Mouse (Mus musculus) adipocyte (in vitro differentiated cells): ENCODE measurements around the gene Nrcam.

ENCODE experiments used
- DNase-seq: peaks from one replicate; pipeline ENCODE4 v3.0.0-alpha.2; 2016; ENCODE audit warnings: low spot score

Gene Nrcam

DNA sequence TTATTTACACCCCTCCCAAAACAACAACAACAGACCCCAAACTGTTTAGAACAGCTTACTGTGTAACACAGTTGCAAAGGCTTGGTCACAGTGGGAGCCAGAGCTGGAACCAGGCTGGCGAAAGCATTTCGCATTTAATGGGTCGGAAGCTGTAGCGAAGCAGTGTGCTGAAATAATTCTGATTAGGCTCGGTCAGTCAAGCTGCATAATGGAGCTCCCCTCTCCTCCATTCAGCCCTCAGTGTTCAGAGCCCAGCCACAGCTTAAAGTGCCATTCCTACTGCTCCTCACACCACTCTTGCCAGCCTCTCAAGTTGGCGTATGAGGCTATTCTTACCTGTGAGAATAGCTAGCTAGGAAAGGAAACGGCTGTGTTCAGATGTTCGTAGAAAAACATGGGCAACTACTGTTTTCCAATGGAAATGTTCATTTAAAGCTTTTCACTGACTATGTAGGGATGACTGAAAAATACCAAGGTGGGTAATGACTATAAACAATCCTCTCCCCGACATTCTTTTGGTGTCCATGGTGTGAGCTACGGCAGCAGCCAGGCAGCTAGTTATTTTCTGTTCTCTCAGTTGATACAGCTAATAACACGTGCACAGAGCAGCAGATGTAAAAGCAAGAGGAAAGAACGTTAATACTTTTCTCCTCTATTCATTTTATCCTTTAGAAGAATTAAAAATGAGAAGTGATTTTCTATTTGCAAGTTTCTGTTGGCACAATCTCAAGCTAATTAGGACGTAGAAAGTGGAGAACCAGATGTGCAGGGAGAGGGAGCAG, 108.6 kb downstream of the Nrcam start:
- no peak for DNase-seq

DNA sequence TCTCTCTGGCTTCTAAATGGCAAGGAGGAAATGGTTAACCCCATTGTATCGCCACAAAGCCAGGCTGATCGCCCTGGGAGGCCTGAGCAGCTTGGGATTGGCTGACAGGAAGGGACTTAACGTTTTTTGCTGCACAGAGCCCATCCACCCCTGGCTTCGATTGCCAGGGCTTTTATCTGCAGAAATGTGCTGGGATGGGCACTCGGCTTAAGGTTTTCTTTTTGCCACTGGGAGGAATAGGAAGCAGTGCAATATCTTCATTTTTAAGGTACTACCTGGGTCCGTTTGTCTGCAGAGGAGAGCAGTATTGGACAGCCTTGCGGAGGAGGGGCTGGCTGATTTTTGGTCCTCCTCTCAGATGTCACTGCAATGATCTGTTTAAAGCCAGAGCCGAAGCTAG, 110.2 kb downstream of the Nrcam start:
- no peak for DNase-seq

DNA sequence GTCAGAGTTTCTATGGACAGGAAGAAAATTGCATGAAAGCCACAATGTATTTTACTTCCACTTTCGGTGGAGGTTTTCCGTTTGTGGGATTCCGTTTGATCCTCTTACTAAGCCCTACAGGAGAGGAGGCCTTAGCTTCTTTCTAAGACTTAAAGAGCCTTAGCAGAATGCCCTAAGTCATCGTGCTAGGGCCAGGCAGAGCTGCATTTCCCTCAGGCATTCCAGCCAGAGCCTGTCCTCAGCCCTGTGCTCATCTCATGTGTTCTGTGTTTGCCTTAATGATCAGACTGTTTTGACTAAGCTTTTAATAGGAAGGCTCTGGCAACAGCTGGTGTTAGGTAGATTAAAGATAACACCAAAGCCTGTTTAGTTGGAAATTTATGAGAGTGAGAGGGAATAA, 111.5 kb downstream of the Nrcam start:
- no peak for DNase-seq

DNA sequence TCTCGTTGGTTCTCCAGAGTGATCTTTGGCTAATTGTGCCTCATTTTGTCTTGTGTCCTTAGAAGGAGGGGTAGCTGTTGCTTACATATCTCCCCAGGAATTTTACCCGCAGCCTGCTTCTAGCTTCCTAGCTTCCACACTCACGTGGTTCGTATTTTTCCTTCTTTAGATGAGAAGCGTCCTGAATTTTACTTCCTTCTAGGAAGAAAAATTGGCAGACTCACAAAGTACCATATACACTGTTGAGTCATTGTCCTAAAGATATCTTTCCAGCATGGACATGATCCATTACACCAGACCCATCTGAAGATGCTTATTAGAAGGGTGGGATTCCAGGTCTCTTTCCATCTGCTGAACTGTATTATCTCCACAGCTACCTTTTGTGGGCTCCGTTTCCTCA, 122.2 kb downstream of the Nrcam start:
- DNase-seq: no peak

DNA sequence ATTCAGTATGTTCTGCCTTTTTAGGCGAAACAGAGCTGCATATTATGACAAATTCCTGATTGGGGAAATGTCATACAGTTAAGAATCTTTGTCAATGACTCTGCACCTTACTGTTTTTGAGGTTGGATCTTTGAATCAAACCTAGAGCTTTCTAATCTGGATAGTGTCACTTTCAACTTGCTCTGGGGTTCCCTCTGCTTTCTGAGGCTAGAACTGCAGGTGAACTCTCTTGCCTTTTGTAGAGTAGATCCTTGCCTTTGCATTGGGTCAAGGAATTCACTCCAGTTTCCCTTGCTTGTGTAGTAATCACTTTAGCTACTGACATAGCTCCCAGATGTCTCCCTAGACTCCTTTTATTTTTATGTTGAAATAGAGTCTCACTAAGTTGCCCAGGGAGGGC, 123.1 kb downstream of the Nrcam start:
- DNase-seq: peak; percentile 2

DNA sequence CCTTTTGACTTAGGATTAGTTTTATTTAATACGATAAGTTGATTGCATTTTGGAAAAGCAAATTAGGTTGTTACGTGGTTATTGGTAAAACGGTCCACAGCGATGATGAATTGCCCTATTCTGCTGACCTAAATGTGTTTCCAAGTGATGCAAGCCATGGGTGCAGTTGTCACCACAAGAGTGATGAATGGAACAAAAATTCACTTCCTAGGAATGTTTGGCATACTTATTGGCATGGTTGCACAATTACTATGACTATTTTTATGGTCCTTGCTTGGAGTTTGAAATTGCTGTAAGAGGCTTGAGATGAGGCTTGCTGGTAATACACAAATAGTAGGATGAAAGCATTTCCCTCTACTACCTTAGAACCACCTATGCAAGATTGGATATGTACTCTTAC, 125.1 kb downstream of the Nrcam start:
- peak; percentile 20 for DNase-seq

DNA sequence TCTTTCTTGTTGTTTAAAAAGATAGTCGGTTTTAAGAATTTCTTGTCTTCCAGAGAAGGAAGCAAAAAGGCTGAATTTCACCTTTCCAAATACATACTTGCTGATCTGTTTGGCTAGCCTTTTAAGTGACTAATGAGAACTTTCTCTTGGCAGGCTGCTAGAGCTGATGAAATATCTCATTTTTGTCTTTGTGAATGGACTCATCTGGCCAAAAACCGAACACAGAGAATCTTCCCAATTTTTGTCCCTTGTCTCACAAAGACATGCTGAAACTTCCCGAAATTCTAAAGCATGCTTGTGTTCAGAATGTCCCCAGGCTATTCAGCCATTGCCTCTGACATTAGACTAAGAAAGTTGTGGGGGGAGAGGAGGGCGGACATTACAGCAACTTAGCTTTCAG, 129.3 kb downstream of the Nrcam start:
- DNase-seq: peak; percentile 39

DNA sequence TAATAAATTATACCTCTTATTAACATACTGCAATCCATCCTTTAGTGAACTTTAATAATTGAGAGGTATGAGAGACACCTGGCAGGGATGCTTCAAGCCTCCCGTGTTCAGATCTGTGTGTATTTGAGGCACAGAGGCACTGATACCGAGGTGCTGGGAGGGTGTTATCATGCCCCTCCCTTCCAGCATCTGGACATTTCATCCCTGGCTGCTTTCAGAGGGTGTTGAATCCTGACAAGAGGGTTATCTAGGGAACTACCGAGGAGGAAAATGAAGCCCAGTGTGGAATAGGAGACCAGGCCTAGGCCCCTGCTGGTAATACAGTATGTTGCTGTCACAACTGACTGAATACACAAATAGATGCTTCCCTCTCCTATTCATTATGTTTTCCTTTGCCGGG, 133.8 kb downstream of the Nrcam start:
- no peak for DNase-seq

DNA sequence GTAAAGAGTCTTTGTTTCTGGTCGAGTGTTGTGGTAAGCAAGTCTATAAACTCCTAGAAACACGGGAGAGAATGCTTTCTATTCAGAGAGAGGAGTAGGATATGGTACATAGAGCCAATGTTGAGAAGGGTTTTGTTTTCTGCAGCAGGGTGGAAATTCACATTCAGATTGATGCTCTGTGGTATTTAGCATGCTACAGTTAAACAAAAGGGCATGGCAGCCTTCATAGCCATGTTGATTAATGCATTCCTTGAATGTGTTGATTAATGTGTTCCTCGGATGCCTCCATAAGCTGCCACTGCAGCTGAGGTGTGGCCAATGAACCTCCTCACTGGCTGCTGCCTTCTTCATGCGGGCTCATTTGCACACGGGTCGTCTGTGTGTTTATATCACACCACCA, 134.3 kb downstream of the Nrcam start:
- DNase-seq: no peak

DNA sequence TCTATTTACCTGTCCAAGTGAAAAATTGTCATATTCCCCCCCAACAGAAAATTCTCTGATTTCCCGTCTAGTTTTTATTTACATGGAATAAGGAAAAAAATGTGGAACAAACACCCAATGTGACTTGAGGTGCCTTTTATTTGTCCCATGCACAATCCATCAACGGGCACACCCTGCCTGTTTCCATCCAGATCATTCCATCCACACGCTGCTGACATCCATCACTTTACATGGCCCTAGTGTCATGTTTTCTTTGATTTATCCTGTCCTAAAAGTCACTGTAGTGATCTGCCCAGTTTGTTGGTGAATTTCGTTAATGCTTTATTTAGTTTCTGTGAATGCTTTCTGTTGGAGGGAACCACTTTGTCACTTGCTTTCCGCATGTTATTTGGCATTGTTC, 142.4 kb downstream of the Nrcam start:
- DNase-seq: no peak

DNA sequence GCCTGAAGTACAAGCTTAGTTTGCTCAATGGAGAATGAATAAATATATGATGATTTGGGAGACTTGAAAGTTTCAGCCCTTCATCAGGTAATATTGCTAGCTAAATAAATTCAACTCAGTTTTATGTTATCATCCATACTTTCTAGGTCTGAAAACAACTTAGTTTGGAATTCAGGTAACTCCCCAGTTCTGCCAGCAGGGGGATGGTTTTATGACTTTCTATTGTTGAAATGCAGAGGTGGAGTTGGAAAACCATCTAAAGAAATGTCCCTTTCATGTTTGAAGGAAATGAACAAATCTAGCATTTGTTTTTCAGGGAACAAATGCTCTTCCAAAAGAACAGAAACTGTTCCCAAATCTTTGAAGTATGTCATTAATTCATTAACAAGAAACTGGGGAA, 146.7 kb downstream of the Nrcam start:
- DNase-seq: no peak

DNA sequence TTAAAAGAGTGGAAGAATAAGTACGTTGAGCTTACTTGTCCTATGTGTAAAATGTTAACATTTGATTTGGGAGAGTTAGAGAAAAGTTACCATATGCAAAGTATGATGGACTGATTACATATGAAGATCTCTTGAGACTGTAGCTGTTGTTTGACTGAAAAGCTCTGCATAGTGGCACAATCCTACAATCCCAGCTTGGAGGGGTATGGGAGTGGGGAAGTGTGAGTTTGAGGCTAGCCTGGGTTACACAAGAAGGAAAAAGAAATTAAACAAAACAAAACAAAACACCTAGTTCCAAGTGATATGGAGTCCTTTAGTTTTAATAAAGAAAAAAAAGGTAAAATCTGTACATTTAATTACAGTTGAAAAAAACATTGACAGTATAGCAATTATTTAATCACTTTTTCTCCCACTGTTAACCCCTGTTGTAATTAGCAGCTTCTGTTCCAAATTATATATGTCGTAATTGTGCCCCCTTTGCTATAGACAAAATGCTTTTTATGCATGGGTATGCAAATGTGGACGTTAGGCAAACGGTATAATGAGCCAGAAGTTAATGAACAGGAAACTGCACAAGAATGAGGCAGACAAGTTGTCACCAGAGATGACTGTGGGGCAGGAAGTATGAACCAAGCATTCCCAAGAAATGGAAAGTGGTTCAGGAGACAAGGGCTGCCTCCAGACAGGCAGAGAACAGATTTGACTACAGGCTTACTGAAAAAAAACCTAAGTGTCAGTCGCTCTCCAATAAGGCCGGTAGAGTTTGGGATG, 150.8 kb downstream of the Nrcam start:
- no peak for DNase-seq

DNA sequence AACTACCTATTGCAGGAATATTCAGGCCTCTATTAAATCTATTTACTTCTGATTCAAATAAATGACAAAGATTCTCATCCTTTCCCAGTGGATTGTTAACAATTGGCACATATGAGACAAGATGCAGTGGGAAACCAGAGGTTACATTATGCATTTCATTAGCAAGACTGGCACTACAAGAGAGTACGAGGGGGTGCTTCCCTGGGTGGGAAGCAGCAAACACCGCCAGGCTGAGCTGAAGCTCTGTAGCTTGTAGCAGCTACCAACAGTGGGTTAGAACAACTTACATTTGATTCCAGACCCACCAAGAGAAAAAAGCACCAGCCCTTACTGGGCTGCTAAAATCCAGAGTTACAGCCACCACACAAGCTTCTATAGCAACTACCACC, 151.3 kb downstream of the Nrcam start:
- no peak for DNase-seq

DNA sequence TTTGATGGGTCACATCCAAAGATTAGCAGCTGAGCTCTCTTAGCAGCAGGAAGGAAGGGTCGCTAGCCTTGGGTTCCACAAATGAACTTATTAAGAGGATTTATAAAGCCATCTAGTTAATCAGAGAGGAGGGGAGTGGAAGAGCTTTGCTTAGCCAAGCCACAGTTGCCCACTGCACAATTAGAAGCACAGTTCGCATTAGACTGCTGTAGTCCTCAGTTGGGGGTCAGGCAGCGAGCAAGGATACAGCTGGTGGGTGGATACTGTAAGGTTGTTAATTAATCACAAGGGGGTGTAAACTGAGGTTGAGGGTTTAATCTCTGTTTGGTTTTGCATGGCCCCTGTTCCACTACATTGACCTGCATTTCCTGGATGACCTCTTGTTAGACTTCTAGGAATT, 152.7 kb downstream of the Nrcam start:
- DNase-seq: no peak

DNA sequence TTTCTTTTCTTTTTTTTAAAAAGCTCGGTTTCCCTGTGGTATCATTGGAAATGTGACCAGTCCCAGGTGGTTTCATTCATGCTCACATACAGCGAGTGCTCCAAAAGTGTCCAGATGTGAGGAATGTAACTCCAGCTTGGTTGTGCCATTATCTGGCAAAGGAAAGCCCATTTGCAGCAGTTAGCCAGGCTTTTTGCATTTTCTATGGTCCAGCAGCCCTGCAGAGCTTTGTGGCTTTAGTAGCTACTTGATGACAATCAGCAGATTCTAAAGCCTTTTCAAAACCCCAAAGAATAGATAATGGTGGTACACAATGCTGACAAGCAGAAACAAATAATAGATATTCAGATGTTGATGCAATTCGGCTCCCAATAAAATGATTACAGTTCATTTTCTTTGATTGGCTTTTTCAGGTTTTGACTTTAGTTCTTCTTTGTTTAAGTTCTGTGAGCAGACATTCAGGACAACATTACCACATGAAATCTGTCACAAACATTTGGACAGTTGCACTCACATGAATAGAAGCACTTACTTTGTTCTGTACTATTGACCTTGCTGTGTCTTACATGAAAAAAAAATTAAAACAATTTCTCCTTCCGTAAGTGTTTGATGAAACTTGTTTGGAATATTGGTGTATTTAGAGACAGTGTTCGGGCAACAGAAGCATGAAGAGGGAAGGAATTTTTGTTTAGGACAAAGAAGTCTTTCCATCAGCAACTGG, 164.2 kb downstream of the Nrcam start:
- no peak for DNase-seq

DNA sequence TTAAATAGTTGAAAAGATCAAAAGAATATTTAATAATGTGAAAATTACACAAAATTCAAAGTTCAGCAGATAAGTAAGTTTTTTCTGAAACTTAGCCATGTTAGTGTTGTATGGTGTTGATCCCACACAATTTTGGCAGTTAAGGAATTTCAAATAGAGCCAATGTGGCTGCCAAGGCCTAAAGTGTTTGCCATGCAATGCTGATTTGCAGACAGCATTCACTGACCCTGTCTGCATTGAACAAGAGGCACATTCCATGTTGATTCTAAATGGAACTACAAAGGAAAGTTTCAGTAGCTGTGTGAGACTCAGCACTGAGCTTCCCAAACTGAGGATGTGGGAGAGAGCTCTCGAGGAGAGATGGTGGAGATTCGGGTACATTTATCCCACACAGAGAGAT, 169.1 kb downstream of the Nrcam start:
- DNase-seq: no peak

DNA sequence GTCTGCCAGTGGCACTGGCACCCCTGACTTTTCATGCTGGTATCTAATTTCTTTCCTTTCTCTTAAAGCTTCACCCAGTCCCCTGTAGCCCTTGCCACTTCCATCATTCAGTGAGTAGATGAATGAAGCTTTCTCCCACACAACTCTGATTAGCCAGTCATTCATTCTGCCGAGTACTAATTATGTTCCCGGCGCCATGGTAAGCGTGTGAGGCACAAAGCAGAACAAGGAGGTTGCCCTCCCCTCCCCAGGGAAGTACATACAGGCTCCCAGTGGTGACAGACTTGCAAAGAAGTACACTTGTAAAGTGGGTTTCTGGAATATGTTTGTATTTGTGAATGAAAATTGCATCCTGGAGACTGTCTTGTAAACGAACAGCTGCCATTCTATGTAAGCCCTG, 170.2 kb downstream of the Nrcam start:
- no peak for DNase-seq

DNA sequence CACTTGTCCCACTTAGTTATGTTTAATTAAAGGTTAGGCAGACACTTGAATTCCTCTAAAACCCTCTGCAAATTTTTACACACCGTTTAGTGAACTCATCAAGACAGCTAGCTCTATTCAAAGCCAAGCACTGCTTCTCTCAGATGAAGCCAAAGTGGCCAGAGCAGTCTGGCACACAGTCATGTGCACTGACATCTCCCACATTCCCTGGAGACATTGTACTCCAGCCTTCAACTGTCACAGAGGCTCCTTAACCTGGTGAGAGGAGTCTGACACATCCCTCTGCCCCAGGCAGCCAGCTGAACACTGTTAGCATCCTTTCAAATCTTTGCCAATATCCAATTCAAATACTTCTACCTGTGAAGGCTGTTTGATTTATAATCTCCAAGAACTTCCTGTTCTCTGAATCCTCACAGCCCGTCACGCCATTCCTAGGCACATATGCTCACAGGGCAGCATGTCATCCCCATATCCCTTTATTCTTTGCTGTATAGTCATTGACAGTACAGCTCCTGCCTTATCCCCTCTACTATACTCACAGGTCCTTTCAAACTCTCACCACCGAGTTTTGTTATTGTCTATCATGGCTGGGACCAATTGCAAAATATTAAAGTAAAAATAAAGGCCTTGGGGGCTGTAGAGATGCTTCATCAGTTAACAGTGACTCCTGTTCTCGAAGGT, 173.3 kb downstream of the Nrcam start:
- no peak for DNase-seq

DNA sequence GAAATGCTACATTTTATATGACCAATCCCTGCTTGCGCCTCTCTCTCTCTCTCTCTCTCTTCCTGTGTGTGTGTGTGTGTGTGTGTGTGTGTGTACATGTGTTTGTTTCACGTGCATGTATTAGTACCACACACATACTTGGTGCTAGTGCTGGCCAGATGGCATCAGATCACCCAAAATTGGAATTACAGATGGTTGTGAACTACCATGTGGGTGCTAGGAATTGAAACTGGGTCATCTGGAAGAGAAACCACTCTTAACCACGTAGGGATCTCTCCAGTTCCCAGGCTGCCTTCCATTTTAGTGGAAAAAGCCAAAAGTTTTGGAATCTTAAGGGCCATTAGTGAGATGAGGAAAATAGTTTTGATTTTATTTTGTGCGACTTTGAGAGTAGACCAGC, 175.1 kb downstream of the Nrcam start:
- DNase-seq: no peak

DNA sequence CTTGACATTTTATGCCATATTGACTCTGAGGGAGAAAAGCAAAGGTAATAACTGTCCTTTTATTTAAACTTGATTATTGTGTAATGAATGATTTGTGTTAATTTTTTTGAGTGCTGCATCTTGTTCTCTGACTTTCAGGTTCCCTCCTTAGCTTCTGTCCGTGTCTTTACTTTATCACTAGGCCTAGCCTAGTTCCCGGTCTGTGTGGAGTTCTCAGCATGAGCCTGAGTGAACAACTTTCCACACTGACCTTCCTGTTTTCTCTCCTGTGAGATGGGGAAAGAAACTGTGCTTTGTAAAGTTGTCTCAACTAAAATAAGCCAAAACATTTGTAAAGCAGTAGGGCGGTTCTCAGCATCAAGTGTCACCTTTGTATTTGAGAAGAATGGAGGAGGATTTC, 179.9 kb downstream of the Nrcam start:
- no peak for DNase-seq

DNA sequence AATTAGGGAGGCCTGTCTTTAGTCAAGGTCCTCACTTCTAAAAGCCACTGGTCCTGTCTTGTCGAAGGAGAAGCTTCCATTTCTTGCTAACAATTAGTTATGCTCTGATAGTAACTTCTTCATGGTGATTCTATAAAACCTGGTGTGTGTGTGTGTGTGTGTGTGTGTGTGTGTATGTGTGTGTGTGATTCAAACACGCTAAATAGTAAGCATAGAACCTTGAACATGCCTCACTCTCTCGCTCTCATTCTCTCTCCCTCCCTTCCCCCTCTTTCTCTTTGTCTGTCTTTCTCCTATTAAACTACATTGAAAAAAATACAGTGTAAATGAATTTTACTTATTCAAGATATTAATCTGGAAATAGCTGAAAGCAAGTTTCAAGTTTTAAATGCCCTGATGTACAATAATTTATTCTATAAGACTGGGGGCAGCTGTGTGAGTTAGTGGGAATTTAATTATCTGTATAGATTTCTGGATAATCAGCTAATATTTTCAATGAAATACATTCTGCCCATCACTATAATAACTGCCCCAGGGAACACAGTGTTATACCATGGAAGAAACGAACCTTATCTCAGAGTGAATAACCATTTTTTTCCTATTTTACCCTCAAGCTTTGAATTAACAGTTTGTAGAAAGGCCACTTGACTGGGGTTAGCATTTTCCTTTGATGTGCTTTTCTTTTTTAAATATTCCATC, 180.9 kb downstream of the Nrcam start:
- no peak for DNase-seq

DNA sequence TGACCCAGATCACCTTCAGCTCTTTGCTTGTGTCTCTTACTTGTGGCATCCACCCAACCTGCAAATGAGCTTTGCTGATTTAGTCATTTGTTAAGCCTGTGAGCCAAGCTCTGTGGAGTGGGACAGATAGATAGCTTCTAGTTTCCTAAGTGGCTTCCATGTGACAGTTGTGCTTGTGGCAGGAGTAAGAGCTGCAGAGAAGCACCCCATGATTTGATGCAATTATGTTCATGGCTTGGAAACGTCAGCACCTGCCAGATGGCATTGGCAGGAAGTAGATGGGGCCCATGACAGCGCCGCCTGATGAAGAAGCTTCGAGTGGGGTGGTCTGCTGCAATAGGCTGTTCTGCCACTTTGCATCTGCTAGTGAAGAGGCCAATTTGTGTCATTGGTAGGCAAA, 186.4 kb downstream of the Nrcam start:
- DNase-seq: no peak
